Mouse (Mus musculus): ENCODE results near the gene Olig2. TPM values are rescaled to one million over a fixed set of nuclear protein-coding genes. Genes with fewer than 3 reads are reported as not detected.
A peak's percentile ranks its signal among the peaks of the same experiment; 100 is the strongest.
"Not testable (repeated sequence)": the region's sequence is repeated elsewhere in the genome, so short reads cannot be mapped to it uniquely, and the experiment has no call there.

Gene Olig2
- polyA plus RNA-seq, 1 experiment from 2014 or later, result 3.2 TPM

DNA sequence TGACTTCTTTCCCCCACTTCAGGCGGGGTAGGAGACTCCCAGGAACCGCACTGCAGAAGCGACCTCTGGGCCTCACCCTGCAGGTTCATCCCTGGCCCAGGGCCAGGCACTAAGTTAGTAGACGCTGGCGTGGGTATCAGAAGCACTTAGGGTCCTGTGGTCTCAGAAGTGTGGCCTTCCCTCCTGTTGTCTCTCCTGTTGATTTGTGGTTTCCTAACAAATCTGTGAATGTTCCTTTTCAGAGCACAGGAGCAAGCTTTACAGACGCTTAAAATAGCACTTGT, 2.4 kb downstream of the Olig2 start:
- no peak for ATAC-seq (ENCODE audit: insufficient number of reproducible peaks, low FRiP score, low TSS enrichment, low read depth)
- peaks cover 42% of the 10 kb centered on the region for H3K4me1 ChIP-seq
- WGBS, result 3% methylated on average over 6 of the region's 6 CpGs

DNA sequence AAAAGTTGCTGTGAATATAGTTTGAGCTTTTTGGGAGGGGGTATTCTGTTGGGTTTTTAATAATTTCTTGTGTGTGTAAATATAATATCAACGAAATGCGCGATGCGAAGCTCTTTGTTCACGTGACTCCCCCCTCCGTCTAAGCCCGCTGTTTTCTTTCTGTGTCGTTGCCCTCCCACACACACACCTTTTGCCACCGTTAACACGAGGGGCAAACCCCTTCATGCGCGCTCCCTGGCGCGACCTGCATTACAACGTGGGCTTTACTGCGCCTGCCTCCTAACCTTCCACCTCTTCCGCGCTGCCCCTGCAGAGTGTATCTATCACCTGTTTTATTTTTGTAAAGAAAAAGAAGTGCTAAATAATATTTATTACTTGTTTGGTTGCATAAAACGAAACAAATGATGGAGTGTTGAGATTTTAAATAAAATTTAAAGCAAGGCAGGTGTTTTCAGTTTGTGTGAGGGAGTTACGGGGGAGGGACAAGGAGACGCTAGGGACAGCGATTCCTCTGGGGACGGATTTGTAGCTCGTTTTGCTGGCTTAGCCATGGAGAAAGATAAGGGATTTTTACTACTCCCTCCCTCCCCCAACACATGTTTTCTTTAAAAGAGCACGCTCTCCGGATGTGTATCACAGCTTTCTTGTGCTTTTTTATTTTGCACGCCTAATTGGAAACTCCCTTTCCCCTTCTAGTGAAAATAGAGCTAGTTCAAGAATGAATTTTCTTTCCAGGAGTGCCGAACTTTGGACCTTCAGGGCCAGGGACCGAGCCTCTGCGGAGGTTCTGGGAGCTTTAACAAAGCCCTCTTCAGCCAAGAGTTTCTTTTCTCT, 3.2 kb downstream of the Olig2 start:
- no peak for ATAC-seq (ENCODE audit: insufficient number of reproducible peaks, low FRiP score, low TSS enrichment, low read depth)
- Histone ChIP-seq H3K4me3 (replicated peaks) (no peak overlapping the region), H3K36me3 (no peaks in the 10 kb centered on the region), H3K4me1 (peaks cover 35% of the 10 kb centered on the region), H3K4me2 (replicated peaks) (no peak overlapping the region), H3K27ac (replicated peaks) (no peak overlapping the region), H3K27me3 (peaks cover 99% of the 10 kb centered on the region), H3K9ac (no peak overlapping the region), H3K9me3 (replicated peaks) (no peaks in the 10 kb centered on the region)
- WGBS, result 2% methylated on average over 30 of the region's 30 CpGs

More for the DNA sequence above, 2.4 kb downstream of the Olig2 start:
- H3K36me3 ChIP-seq, result no peaks in the 10 kb centered on the region
- H3K4me3 ChIP-seq (replicated peaks), result peak overlapping the region; percentile 18; the same call in 1 of the 2 replicates
- H3K4me2 ChIP-seq (replicated peaks), result no peak overlapping the region
- peaks cover 99% of the 10 kb centered on the region for H3K27me3 ChIP-seq
- no peaks in the 10 kb centered on the region for H3K9me3 ChIP-seq (replicated peaks)
- no peak overlapping the region for H3K27ac ChIP-seq (replicated peaks)
- no peak overlapping the region for H3K9ac ChIP-seq

DNA sequence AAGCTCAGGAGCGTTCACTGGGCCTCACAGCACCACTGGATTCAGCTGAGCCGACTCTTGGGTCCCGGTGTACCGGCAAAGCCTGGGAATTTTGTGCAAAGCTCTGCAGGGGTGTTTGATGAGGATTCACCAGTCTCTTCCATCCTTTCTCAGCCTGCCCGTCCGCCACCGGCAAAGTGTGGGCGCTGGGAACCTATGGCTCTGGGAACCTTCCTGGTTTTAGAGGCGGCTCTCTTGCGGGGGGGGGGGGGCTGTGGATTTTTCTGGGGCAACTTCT, 3.8 kb downstream of the Olig2 start:
- no peak for ATAC-seq (ENCODE audit: insufficient number of reproducible peaks, low FRiP score, low TSS enrichment, low read depth)
- Histone ChIP-seq H3K36me3 (no peaks in the 10 kb centered on the region), H3K27me3 (peaks cover 99% of the 10 kb centered on the region), H3K9ac (no peak overlapping the region), H3K9me3 (replicated peaks) (no peaks in the 10 kb centered on the region), H3K27ac (replicated peaks) (no peak overlapping the region), H3K4me1 (peaks cover 34% of the 10 kb centered on the region), H3K4me2 (replicated peaks) (no peak overlapping the region), H3K4me3 (replicated peaks) (no peak overlapping the region)
- WGBS, result 6% methylated on average over 10 of the region's 10 CpGs

DNA sequence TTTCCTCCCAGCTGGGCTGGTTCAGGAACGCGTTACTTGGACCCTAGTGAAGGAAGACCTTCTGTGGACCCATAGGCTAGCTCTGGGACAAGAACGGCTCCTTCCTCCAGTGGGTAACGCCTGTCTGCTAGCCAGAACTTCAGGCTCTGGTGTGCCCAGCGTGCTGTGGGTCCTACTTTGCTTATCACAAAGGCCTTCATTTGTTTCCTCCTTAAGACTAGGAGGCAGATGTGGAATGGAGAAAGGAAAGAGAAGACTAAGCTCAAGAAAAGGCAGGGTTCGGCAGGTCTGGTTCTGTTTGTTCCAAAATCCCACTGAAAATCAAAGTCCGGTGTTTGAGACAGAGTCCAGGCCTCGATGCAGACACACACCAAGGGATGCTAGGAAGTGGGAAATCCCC, 4.4 kb downstream of the Olig2 start:
- Histone ChIP-seq H3K4me1 (peaks cover 33% of the 10 kb centered on the region), H3K9me3 (replicated peaks) (no peaks in the 10 kb centered on the region), H3K27me3 (peaks cover 99% of the 10 kb centered on the region), H3K4me2 (replicated peaks) (no peak overlapping the region), H3K36me3 (no peaks in the 10 kb centered on the region), H3K9ac (no peak overlapping the region), H3K27ac (replicated peaks) (no peak overlapping the region), H3K4me3 (replicated peaks) (no peak overlapping the region)
- 10% methylated on average over 8 of the region's 8 CpGs for WGBS
- ATAC-seq (ENCODE audit: insufficient number of reproducible peaks, low FRiP score, low TSS enrichment, low read depth), result no peak

DNA sequence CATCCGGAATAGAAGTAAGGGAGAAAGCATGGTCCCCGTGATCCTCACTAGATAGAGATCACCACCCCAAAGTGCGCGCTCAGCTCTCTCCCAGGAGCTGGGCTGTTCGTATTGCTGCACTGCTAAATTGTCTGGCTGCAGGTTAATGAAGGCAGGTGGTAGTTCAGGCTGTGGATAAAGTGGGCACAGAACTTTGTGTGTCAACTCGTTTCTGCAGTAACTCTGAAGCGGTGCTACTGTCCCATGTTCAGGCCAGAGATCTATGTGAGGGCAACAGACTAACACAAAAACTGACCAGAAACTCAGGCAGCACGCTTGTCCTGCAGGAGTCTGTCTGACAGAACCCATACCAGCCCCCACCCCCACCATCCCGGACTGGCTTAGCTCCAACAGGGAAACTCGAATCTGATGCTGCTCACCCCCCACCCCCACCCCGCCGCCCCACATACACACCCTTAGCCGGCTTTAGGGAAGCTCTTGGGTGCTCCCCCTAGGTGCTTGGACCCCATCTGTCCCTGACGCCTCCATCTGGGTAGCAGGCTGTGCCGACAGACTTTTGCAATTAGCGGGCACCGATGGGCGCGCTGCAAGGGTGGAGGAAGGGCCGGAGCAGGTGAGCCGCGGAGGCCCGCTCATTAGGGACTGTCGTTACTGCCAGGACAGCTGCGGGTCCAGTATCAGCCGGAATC, 6.7 kb downstream of the Olig2 start:
- Histone ChIP-seq H3K9me3 (replicated peaks) (no peaks in the 10 kb centered on the region), H3K27ac (replicated peaks) (no peak overlapping the region), H3K4me3 (replicated peaks) (no peak overlapping the region), H3K4me1 (peaks cover 14% of the 10 kb centered on the region), H3K9ac (no peak overlapping the region), H3K4me2 (replicated peaks) (peak overlapping the region; percentile 6; the same call in 1 of the 2 replicates), H3K36me3 (no peaks in the 10 kb centered on the region), H3K27me3 (peaks cover 98% of the 10 kb centered on the region)
- ATAC-seq (ENCODE audit: insufficient number of reproducible peaks, low FRiP score, low TSS enrichment, low read depth), result peak; percentile 34; the same call in 1 of the 2 replicates
- WGBS, result 3% methylated on average over 26 of the region's 26 CpGs

DNA sequence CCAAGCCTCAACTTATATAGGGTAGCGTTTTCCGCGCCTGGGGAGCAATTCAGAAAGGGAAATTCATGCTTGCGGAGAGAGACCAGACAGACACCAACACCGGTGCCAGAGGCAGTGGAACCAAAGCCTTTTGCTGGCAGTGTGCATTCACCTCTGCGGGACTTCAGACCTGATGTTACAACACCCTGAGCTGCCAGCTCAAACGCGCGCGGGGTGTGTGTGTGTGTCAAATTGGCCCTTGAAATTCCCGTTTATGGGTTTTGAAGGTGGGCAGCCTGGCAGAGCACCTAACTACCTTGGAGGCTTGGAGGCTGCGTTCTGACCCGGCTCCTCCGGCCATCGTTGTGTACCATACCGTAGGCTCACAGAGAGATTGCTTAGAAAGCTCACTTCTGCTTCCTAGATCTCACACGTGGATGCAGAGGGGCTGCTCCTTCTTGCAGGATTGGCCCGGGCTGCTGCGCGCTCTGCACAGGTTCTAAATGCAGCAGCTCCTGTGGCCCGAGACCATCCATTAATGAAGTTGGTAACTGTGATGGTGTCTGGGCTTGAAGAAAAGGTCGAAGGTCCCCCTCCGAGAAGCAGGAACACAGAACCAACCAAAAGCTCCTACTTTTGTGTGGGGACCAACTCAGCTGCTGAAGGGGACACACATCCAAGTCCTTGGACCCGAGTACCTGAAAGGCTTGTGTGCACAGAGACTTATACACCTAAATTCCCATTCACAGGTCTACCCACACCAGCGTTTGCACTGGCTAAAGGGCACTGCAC, 7.4 kb downstream of the Olig2 start:
- peaks cover 8% of the 10 kb centered on the region for H3K4me1 ChIP-seq
- WGBS, result 3% methylated on average over 25 of the region's 25 CpGs
- no peak overlapping the region for H3K9ac ChIP-seq
- H3K27ac ChIP-seq (replicated peaks), result no peak overlapping the region
- peak overlapping the region; percentile 6; the same call in 1 of the 2 replicates for H3K4me2 ChIP-seq (replicated peaks)
- peaks cover 98% of the 10 kb centered on the region for H3K27me3 ChIP-seq
- no peak for ATAC-seq (ENCODE audit: insufficient number of reproducible peaks, low FRiP score, low TSS enrichment, low read depth)
- no peaks in the 10 kb centered on the region for H3K9me3 ChIP-seq (replicated peaks)
- H3K4me3 ChIP-seq (replicated peaks), result no peak overlapping the region
- no peaks in the 10 kb centered on the region for H3K36me3 ChIP-seq

DNA sequence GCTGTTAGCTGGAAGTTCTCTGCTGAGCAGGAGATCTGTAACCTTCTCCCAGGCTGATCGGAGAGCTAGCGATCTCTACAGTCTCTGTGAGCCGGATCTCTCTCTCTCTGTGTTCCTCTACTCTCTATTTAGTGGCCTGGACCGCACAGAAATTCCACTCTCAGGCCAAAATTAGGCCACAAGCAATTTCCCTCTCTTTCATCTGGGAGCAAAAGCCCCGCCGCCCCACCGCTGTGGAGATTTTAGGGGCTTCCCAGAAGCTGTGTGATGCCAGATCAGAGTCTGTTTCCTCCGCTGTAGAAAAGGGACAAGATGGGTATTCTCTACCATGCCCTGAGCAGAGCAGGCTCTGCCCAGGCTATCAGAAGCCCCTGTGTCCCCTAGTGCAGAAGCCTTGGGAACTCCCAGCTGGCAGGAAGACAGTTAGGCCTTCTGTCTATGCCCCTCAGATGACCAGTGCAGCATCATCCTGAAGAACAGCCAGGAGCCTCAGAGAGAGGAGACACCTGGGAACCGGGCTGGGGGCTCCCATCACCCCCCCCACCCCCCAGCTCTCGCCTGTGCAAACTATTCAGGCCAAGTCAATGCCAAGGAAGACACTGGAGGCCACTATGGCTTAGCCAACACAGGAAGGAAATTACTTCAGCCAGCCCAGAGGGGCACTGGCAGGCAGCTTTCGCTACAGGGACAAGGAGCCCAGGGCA, 8.1 kb downstream of the Olig2 start:
- Histone ChIP-seq H3K4me1 (peaks cover 8% of the 10 kb centered on the region), H3K9ac (no peak overlapping the region), H3K4me2 (replicated peaks) (no peak overlapping the region), H3K27ac (replicated peaks) (no peak overlapping the region), H3K27me3 (peaks cover 98% of the 10 kb centered on the region), H3K36me3 (no peaks in the 10 kb centered on the region), H3K9me3 (replicated peaks) (no peaks in the 10 kb centered on the region), H3K4me3 (replicated peaks) (no peak overlapping the region)
- no peak for ATAC-seq (ENCODE audit: insufficient number of reproducible peaks, low FRiP score, low TSS enrichment, low read depth)
- 15% methylated on average over 11 of the region's 11 CpGs for WGBS

DNA sequence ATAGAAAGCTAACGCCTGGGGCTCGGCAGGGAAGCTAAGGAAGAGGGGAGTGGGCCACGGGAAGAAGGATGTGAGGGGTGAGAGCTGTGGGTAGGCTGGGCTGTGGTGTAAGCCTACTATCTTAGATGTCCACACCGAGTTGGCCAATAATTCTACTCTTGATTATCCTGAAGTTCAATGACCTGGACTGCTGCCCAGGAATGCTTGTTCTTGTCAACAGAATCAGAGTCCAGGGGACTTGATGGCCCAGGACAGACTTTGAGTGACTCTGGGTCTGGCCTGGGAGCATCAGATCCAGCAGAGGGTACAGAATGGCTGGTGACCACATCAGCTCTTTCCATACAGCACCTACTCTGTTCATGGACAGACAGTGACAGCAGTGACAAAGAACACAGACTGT, 13.8 kb downstream of the Olig2 start:
- 65% methylated on average over 4 of the region's 4 CpGs for WGBS
- no peak overlapping the region for H3K27ac ChIP-seq (replicated peaks)
- no peak overlapping the region for H3K4me2 ChIP-seq (replicated peaks)
- H3K4me1 ChIP-seq, result no peaks in the 10 kb centered on the region
- peaks cover 70% of the 10 kb centered on the region for H3K27me3 ChIP-seq
- no peak for ATAC-seq (ENCODE audit: insufficient number of reproducible peaks, low FRiP score, low TSS enrichment, low read depth)
- H3K36me3 ChIP-seq, result no peaks in the 10 kb centered on the region
- no peak overlapping the region for H3K9ac ChIP-seq
- H3K4me3 ChIP-seq (replicated peaks), result no peak overlapping the region
- no peaks in the 10 kb centered on the region for H3K9me3 ChIP-seq (replicated peaks)

DNA sequence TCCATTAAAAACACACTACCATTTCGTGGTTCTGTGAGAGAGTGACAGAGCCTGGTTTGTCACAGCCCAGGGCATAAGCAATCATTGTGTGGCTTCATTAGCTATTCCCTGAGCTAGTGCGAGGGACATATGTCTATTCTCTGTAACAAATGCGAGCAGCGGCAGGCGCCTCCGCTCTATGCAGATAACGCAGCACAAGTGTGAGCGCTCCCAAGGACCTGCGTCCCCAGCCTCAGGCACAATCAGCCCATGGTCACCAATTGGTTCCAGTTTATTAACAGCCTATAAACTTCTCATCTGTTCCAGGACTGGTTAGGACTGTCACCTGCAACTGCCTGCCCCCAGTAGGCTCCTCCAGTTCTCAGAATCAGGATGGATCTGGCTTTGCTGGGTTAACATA, 21.0 kb downstream of the Olig2 start:
- no peaks in the 10 kb centered on the region for H3K36me3 ChIP-seq
- H3K9me3 ChIP-seq (replicated peaks), result no peaks in the 10 kb centered on the region
- peaks cover 29% of the 10 kb centered on the region for H3K27me3 ChIP-seq
- no peak for ATAC-seq (ENCODE audit: insufficient number of reproducible peaks, low FRiP score, low TSS enrichment, low read depth)
- 58% methylated on average over 9 of the region's 9 CpGs for WGBS
- no peak overlapping the region for H3K9ac ChIP-seq
- H3K4me1 ChIP-seq, result no peaks in the 10 kb centered on the region
- no peak overlapping the region for H3K4me3 ChIP-seq (replicated peaks)
- no peak overlapping the region for H3K27ac ChIP-seq (replicated peaks)
- no peak overlapping the region for H3K4me2 ChIP-seq (replicated peaks)

DNA sequence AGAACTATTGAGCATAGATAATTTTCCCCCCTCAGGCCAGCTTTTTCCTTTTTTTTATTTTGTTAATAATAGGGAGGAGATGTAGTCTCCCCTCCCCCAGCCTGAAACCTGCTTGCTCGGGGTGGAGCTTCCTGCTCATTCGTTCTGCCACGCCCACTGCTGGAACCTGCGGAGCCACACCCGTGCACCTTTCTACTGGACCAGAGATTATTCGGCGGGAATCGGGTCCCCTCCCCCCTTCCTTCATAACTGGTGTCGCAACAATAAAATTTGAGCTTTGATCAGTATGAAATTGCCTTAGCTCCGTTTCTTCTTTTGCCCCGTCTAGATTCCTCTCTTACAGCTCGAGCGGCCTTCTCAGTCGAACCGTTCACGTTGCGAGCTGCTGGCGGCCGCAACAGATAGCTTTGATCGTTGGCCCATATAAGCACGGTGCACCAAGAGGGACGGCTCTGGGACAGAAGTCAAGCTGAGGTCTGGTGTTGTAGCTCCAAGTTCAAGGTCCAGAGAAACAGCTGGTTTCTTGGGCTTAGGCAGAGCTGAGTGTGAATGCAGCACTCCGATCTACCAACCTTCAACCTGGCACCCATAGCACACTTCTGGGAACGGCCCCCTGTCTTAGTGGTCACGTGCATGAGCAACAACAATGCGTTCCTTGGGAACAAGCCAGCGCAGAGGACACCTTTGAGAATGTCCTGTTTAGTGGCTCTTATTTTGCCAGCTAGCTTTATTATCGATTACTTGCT, 30.3 kb downstream of the Olig2 start:
- WGBS, result 6% methylated on average over 19 of the region's 28 CpGs

More for the DNA sequence above, 30.3 kb downstream of the Olig2 start:
- ATAC-seq (ENCODE audit: insufficient number of reproducible peaks, low FRiP score, low TSS enrichment, low read depth); H3K9ac ChIP-seq; H3K36me3 ChIP-seq; H3K4me3 ChIP-seq (replicated peaks); H3K9me3 ChIP-seq (replicated peaks); H3K27ac ChIP-seq (replicated peaks); H3K4me1 ChIP-seq; H3K4me2 ChIP-seq (replicated peaks): not testable (repeated sequence)
- peaks cover 48% of the 10 kb centered on the region for H3K27me3 ChIP-seq
